In genomic region chr2:167845370-167845769, GRCm38 (mm10) we compare ENCODE assay signal across 15 mouse cellular contexts.
"Had no signal": no experiment of that assay in that cellular context is flagged by ENCODE, and none has a peak within 500 bp of the region (broad histone marks: within the 10 kb centered on the region; RNA-seq: fewer than 3 reads in every experiment).

No protein-coding gene starts in this region.

- H3K4me2 ChIP-seq: lung, embryonic 14.5 days; midbrain, embryonic 11.5 days; midbrain, embryonic 13.5 days; midbrain, embryonic 15.5 days; neural tube, embryonic 12.5 days; stomach, embryonic 15.5 days had no signal

- H3K4me1 ChIP-seq: midbrain, embryonic 15.5 days had no signal

- H3K27me3 ChIP-seq: midbrain, embryonic 15.5 days; neural tube, embryonic 12.5 days; stomach, embryonic 15.5 days had no signal

- H3K36me3 ChIP-seq: midbrain, embryonic 13.5 days; midbrain, embryonic 15.5 days; neural tube, embryonic 12.5 days; stomach, embryonic 15.5 days had no signal

- H3K9me3 ChIP-seq: megakaryocyte, embryonic 14.5 days; midbrain, embryonic 13.5 days; midbrain, embryonic 15.5 days; neural tube, embryonic 12.5 days; stomach, embryonic 15.5 days had no signal

- DNase-seq: liver, postnatal 0 days; lung, embryonic 14.5 days; lung, postnatal 14 days; right cerebral cortex, postnatal 14 days; thymus, adult 2 months; thymus, postnatal 25 days; thymus, postnatal 4 days had no signal

- H3K27ac ChIP-seq: macrophage; midbrain, embryonic 13.5 days; midbrain, embryonic 15.5 days; neural tube, embryonic 12.5 days; stomach, embryonic 15.5 days; stomach, postnatal 0 days had no signal

- H3K9ac ChIP-seq: liver, postnatal 0 days; lung, embryonic 14.5 days; midbrain, embryonic 13.5 days; midbrain, embryonic 15.5 days; neural tube, embryonic 12.5 days; stomach, embryonic 15.5 days had no signal

- ATAC-seq: midbrain, embryonic 13.5 days; midbrain, embryonic 15.5 days had no signal

- H3K4me3 ChIP-seq: megakaryocyte, embryonic 14.5 days; midbrain, embryonic 13.5 days; midbrain, embryonic 15.5 days; neural tube, embryonic 12.5 days; stomach, embryonic 15.5 days had no signal
